Mouse (Mus musculus): ENCODE measurements at regions not wholly inside any gene's neighbourhood (a gene's known extent, or its start where the extent isn't known, plus 50 kb on each side); places are given as distances from the start of the nearest gene placed in this dataset.

- TF ChIP-seq POLR2A (IDR thresholded peaks at IDR 0.05; ENCODE audit: insufficient read depth, low read length): no peak
- TF ChIP-seq EP300 (IDR thresholded peaks at IDR 0.05; ENCODE audit: insufficient read depth, low read depth, low read length): no peak
These were observed 92.5 kb upstream of the Smad3 start for GRCm38 (mm10) chr9:63850316-63850693.

Data from ES-Bruce4 (cell line).